Mouse (Mus musculus): ENCODE measurements around the gene Tctex1d1. TPM values are rescaled to one million over a fixed set of nuclear protein-coding genes. Genes with fewer than 3 reads are reported as not detected.

The Tctex1d1 gene
- total RNA-seq, 2 experiments from 2014 or later: not detected

GRCm38 (mm10) chr4:102987756-102988155 lies 9.3 kb downstream of the Tctex1d1 start:
- no peak for DNase-seq (ENCODE audit: low spot score)

DNA sequence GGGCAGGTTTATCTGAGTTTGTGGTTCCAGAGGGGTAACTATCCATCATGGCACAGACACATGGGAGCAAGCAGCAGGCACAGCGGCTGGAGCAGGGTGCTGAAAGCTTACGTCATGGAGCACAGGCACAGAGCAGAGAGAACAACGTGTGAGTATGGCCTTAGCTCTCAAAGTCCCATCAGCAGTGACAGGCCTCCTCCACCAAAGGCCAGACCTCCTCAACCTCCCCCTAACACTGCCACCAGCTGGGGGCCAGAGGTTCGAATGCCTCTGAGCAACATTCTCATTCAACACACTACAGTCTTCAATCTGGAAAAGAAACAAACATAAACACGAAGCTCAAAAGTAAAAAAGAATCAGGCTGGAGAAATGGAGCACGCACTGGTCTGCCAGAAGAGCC lies 10.1 kb downstream of the Tctex1d1 start:
- DNase-seq (ENCODE audit: low spot score): no peak

GRCm38 (mm10) chr4:102989391-102989790 lies 11.0 kb downstream of the Tctex1d1 start:
- DNase-seq (ENCODE audit: low spot score): no peak

DNA sequence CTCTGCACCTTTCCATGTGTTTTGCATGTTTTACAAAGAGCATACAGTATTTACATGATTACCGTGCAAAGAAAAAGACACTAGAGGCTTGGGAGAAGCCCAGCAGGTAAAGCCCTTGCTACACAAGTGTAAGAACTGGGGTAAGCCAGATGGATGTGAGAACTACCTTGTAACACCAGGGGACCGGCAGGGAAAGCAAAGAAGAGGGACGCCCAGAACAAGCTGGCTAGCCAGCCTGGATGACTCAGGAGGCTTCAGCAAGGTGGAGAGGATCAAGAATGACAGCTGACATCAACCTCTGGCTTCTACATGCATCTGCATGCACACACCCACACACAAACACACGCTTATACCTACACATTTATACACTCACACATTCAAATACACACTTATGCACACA lies 11.6 kb downstream of the Tctex1d1 start:
- DNase-seq (ENCODE audit: low spot score): no peak

DNA sequence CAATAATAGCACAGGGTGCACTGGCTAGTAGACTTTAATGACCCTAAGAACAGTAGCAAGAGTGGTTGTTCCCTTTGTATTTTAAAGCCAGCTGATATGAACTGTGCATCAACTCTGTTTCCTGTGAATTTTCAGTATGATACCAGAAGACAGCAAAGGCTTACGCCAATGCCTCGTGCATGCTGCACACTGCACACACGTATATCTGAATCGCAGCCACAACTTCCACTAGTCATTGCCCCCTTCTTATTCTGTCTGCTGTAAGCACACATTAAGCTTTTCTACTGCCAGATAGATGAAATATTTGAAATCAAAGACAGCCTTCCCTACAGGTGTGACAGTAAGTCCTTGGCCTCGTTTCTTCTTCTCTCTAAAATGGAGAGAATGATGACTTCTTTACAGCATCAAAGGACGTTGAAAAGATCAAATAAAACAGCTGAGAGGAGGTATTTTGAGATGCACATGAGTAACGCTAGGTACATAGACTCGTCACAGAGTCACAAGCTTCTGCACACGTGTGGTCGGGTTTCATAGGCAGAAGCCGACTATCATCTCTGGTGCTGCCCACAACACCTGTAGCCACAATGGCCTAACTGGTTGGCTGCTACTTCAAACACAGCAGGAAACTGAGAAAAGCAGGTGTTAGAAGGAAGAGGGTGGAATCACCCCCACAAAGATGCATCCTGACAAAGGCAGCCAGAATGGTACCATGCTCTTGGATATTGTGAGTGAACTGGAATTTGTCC lies 12.4 kb downstream of the Tctex1d1 start:
- no peak for DNase-seq (ENCODE audit: low spot score)

- no peak for DNase-seq (ENCODE audit: low spot score)
Observed at GRCm38 (mm10) chr4:102991685-102992084, 13.3 kb downstream of the Tctex1d1 start.

- DNase-seq (ENCODE audit: low spot score): no peak
Observed at GRCm38 (mm10) chr4:103004681-103005080, 26.3 kb downstream of the Tctex1d1 start.

- no peak for DNase-seq (ENCODE audit: low spot score)
Observed at GRCm38 (mm10) chr4:103005190-103005945, 27.0 kb downstream of the Tctex1d1 start.

DNA sequence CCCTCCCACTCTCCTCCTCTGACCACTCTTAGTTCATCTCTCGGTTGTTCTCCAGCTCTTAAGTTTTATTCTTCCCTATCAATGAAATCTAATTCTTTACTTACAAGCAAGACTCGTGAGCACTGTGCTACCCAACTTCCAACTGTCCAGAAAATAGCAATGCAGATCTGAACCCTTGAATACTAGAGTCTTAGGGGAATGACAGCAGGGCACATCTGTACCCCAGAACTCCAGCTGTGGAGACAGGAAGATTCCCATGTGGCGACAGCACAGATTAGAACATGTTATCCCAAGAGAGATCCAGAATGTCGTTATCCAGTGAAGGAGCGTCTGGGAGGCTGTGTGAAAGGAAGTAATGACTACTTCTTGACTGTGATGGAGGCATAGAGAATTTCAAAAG lies 27.9 kb downstream of the Tctex1d1 start:
- no peak for DNase-seq (ENCODE audit: low spot score)

DNA sequence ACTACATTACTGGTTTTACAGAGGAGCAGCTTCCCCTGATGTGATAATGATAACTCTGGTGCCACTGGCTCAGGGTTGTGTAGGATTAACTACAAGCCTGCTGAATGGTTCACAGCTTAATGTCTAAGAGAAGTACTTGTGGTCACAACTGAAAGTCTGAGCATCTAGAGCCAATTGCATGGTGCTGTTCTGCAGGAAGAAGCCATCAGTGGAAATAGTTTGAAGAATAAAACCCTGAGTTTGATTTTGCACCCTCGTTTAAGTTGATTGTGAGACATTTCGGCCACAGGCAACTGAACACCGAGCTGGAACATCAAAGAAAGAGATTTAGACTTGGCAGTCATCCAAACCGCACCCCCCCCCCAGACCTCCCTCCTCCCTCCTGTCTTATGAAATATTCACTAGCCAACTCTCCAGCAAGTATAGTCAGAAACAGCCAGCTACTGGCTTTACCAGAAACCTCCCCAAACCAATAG lies 28.6 kb downstream of the Tctex1d1 start:
- no peak for DNase-seq (ENCODE audit: low spot score)

DNA sequence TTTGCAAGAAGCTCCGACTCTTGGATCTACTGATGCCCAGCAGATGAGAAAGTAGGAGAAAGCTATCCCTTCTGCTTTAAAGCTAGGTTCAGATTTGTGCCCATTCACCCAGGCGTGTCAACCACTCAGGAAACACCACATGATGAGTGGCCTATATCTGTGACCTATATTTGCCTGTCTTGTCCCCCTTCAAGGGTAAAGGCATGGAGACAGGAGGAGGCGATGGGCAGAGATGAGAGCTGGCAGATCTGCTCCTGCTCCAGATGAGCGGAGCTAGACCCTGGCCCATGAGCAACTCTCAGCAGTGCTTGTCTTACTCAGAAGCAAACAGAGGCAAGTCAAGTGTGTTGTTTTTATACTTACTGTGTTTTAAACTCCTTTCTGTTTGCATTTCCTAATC lies 32.3 kb downstream of the Tctex1d1 start:
- DNase-seq (ENCODE audit: low spot score): no peak

DNA sequence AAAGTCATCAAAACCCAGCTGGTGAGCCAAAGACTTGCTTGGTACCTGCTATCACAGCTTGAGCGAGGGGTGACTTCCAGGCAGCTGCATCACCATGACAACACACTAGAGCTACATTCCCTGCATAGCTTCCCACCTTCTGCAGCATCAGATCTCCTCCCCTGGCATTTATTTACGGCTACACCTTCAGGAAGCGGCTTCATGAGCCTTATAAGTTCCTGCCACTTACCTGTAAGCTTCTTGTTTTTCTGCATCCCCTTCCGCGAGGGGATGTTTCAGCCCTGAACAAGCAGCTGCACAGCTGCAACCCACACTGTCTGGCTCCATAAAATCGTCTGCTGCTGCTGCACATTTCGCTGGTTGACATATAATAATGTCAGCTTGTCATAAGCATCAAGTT lies 33.4 kb downstream of the Tctex1d1 start:
- DNase-seq (ENCODE audit: low spot score): no peak

GRCm38 (mm10) chr4:103013490-103013889 lies 35.1 kb downstream of the Tctex1d1 start:
- DNase-seq (ENCODE audit: low spot score): no peak

DNA sequence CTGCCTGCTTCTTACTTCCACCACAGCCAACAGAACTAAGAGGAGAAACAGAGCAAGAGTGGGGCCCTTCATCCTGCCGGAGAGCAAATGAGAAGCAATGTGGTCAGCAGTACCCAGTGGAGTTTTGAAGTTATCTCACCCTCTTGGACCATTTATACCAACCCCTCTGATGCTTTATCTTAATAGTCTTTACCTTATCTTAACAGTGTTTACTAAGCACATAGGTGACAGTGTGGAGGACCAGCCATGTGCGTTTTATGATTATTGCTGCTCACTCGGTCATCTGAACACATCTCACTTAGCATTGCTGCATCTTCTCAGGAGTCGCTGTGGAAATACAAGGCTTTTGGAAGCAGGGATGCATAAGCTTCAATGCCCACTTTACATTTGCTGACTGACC lies 48.2 kb downstream of the Tctex1d1 start, which contains the start of gene Insl5:
Gene Insl5 (minus strand): TSS at position 222 of the 400 bp plus-strand sequence.
- DNase-seq (ENCODE audit: low spot score): no peak

DNA sequence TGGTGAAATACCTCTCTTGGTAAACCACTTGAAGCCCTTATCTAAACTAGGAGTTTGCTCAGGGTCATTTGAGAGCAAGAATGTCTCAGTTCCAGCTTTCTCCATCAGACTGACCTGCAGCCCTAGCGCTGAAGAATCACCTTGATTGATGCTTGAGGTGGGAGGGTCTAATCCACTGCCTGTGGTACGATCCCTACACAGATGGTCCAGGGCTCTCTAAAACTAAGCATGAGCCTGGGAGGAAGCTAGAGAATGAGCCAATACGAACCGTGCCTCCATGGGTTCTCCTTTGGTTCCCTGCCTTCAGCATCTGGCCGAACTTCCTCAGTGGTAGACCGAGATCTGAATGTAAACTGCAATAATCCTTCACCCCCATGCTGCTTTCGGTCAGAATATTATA lies 49.3 kb downstream of the Tctex1d1 start:
- no peak for DNase-seq (ENCODE audit: low spot score)

GRCm38 (mm10) chr4:103028177-103029088 lies 50.0 kb downstream of the Tctex1d1 start:
- no peak for DNase-seq (ENCODE audit: low spot score)

GRCm38 (mm10) chr4:103039103-103039837 lies 60.9 kb downstream of the Tctex1d1 start:
- DNase-seq (ENCODE audit: low spot score): no peak

GRCm38 (mm10) chr4:103039838-103040191 lies 61.4 kb downstream of the Tctex1d1 start:
- DNase-seq (ENCODE audit: low spot score): no peak

- DNase-seq (ENCODE audit: low spot score): no peak
Observed at GRCm38 (mm10) chr4:103042997-103043396, 64.6 kb downstream of the Tctex1d1 start.

GRCm38 (mm10) chr4:103048046-103048445 lies 69.6 kb downstream of the Tctex1d1 start:
- no peak for DNase-seq (ENCODE audit: low spot score)

Measured in gastrocnemius, adult 18-20 months (tissue).